Mouse (Mus musculus) lung, postnatal 10 days (tissue): ENCODE results near the gene Gm49510.

Experiments used
- DNase-seq: peaks from one replicate; pipeline ENCODE4 v3.0.0; 2021

The Gm49510 gene

DNA sequence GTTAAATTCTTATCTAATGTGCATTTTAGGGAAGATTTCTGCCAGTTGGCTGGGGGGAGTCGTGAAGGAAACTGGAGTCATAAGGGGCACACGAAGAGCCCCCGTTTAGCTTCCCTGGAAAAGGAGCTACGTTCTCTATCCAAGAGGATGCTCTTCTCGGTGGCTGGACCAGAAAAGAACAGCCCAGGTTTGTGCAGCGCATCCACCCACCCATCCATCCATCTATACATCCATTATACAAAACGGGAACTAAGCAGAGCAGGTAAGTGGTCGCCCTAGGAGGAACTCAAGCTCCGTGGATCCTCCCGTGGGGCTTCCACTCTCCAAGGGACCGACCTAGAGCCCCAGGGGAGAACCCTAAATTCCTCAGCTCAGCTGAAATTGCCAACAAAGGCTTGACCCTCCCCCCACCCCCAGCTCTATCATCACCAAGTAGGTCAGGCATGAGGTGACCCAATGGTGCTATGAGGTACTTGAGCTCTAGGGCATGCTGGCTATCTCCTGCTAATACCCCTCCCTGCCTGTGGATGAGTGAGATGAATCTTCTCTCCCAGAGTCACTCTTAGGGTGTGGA lies 48.8 kb downstream of the Gm49510 start:
- no peak for DNase-seq

DNA sequence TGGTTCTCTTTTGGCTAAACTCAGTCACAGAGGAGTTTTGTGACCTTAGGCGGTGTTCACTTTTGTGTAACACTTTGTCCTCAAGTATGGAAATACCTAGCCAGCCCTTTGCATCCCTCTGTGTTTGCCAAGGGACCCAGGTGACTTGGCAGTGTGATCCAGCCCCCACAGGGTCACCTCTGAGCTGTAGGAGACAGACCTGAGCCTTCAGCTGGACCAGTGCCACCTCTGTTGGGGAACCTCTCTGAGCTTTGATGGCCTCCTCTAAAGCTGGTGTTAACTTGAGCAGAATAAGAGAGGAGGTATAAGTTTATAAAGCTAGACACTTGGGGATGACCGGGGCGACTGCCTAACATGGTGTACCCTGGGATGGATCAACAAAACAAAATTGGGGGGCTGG lies 49.4 kb downstream of the Gm49510 start:
- no peak for DNase-seq

DNA sequence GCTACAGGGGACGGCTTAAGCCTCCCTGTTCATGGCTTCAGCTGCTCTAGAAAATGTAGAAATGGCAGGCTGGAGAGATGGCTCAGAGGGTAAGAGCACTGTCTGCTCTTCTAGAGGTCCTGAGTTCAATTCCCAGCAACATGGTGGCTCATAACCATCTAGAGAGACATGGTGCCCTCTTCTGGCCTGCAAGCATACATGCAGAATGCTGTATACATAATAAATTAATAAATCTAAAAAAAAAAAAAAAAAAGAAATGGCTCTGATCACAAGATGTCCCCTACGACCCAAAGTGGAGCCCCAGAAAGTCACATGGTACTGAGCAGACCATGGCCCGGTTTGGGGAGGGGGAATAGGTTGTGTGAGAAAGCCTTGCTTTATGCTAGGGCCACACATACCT lies 56.2 kb downstream of the Gm49510 start:
- DNase-seq: no peak

DNA sequence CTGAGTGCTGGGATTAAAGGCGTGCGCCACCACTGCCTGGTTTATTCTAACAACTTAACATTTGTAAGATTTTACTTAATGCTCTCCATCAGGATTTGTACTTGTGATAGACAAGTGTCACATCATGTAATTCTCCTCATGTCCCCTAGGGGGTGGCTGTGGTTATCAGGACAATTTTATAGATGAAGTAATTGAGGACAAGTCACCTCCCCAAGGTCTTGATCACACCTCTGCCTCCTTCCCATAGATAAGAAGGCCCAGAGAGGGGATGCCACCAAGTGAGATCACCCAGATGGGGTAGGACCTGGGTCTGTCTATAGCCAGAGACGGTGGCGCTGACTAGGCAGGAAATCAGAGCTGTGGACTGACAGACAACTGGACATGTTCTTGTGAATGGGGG lies 56.9 kb downstream of the Gm49510 start:
- DNase-seq: peak; percentile 36

DNA sequence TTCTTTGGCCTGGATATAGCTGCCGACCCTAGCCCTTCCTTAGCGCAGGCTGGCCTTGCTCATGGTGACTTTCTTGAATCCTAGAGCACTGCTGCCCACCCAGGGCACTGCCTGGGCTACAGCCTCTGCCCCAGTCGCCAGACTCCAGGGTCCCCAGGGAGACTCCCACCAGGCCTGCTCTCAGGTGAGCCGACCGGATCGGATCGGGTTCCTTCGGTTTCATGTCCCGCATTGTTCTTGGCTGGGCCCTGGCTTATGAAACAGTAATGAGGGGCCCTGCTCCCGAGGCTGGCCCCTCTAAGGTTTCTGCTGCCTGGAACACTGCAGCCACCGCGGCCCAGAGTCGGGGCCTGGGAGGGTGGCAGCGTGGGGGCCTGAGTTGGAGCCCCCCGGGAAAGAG lies 57.6 kb downstream of the Gm49510 start:
- DNase-seq: no peak

DNA sequence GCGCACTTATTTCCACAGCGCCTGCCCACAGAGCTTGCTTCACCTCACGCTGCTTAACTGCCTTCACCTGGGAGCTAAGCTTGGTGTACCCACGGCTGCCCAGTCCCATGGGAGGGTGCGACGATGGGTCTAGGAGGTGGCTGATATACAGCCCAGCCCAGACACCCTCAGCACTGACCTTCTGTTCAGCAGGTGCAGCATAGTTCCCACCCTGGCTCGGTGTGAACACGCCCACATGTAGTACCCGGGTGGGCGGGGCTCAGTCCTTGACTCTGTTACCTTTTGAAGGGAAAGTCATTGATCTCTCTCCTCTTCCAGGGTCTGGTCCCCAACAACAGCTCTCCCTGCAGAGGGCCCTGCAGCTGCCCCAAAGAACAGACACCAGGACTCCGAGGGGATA lies 60.1 kb downstream of the Gm49510 start:
- DNase-seq: no peak

DNA sequence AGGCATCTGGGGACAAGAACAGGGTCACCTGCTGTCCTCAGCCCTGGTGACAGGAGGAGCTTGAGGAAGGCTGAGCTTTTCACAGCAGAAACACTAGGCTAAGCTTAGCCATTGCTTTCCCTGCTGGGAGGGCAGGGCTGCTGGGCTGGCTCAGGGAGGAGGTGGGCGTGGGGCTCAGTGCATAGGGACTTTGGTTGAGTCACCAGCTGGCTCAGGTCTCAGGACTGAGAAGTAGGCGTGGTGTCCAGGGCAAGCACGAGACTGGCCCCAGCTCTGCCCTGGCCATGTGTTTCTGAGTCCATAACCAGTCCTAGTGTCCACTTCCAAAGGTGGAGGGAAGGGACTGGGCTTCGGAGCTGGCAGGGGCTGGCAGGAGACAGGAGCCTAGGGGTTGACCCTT lies 60.6 kb downstream of the Gm49510 start:
- peak; percentile 44 for DNase-seq

DNA sequence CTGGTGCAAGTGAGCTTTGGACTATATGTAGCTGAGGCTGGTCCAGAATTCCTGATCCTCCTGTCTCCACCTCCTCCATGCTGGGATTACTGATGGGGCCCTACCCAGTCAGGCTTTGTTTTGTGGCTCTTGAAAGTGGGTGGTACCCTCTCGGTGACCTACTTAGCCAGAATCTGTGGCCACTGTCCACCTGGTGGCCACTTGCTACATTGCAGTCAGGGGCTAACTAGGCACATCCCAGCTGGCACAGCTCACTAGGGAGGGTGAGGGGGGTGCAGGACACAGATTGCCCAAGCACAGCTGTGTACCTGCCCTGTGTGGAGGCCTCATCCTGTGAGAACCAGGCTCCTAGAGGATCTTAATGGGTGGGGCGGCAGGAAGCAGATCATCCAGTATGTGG lies 63.4 kb downstream of the Gm49510 start:
- DNase-seq: peak; percentile 91
